Mouse (Mus musculus) ES-Bruce4 (cell line): ENCODE data around the gene Kifap3. TPM values are rescaled to one million over a fixed set of nuclear protein-coding genes. Genes with fewer than 3 reads are reported as not detected.

Source experiments
- H3K27ac ChIP-seq: 2 replicates; pipeline ENCODE4 v1.5.1; 2012; ENCODE audit warnings: low read length, inconsistent platforms; ENCODE audit not compliant: insufficient read depth
- H3K27me3 ChIP-seq: 2 replicates; pipeline ENCODE4 v1.6.1; 2012; ENCODE audit warnings: mild to moderate bottlenecking, low read length, inconsistent platforms; ENCODE audit not compliant: control insufficient read depth, poor library complexity, insufficient read depth, severe bottlenecking
- H3K36me3 ChIP-seq: 2 replicates; pipeline ENCODE4 v1.6.1; 2012; ENCODE audit warnings: inconsistent platforms, mild to moderate bottlenecking, low read length, moderate library complexity; ENCODE audit not compliant: control insufficient read depth, poor library complexity, insufficient read depth, severe bottlenecking
- H3K4me1 ChIP-seq: one replicate; pipeline ENCODE4 v1.8.1; 2011; ENCODE audit warnings: low read length; ENCODE audit not compliant: control insufficient read depth, insufficient read depth
- H3K4me3 ChIP-seq: 2 replicates; pipeline ENCODE4 v1.5.1; 2011; ENCODE audit warnings: low read depth, mild to moderate bottlenecking, low read length
- H3K9ac ChIP-seq: 2 replicates; pipeline ENCODE4 v1.6.1; 2012; ENCODE audit warnings: low read depth, mild to moderate bottlenecking, inconsistent platforms; ENCODE audit not compliant: poor library complexity, severe bottlenecking
- H3K9me3 ChIP-seq: replicated peaks from 2 replicates; pipeline ENCODE4 v1.6.1; 2012; ENCODE audit warnings: mild to moderate bottlenecking, low read length, inconsistent platforms; ENCODE audit not compliant: control insufficient read depth, poor library complexity, insufficient read depth, severe bottlenecking
- CTCF ChIP-seq: IDR thresholded peaks from one replicate; pipeline ENCODE4 v1.8.1; 2011; ENCODE audit warnings: low read depth, low read length
- EP300 ChIP-seq: IDR thresholded peaks from 2 replicates; pipeline ENCODE4 v1.6.1; 2011; ENCODE audit warnings: low read depth, low read length; ENCODE audit not compliant: insufficient read depth
- POLR2A ChIP-seq: IDR thresholded peaks from one replicate; pipeline ENCODE4 v1.8.1; 2011; ENCODE audit warnings: low read length; ENCODE audit not compliant: insufficient read depth
- polyA plus RNA-seq: library from polyadenylated mRNA; stranded (reverse); fragments of >200 nt; gene quantifications from 2 replicates; pipeline ENCODE4 v1.2.4, GENCODE M21; 2011; ENCODE audit warnings: low read depth; ENCODE audit not compliant: missing spikeins, insufficient read depth, insufficient read length

Gene Kifap3
- polyA plus RNA-seq, 1 experiment: 40.5 TPM

DNA sequence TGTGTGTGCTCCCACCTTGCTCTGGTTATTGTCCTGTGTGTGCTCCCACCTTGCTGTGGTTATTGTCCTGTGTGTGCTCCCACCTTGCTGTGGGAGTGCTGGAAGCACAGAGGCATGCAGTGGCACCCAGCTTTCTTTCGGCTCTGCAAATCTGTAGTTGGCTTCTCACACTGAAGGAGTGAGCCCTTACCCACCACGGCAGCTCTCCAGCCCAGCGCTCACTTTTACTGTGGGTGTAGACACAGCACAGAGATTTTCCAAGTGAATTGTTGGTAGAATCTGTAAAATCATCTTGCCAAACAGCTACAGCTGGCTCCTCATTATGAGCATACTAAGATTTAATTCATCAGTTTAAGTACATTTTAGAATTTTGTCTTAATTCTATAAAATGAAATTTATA, 93.8 kb downstream of the Kifap3 start:
- Histone ChIP-seq H3K36me3 (no peaks in the 10 kb centered on the region), H3K27me3 (no peaks in the 10 kb centered on the region), H3K4me3 (no peak overlapping the region), H3K9me3 (no peaks in the 10 kb centered on the region), H3K27ac (no peak overlapping the region), H3K9ac (no peak overlapping the region), H3K4me1 (no peaks in the 10 kb centered on the region)
- TF ChIP-seq POLR2A: no peak
- TF ChIP-seq CTCF: no peak
- no peak for TF ChIP-seq EP300

DNA sequence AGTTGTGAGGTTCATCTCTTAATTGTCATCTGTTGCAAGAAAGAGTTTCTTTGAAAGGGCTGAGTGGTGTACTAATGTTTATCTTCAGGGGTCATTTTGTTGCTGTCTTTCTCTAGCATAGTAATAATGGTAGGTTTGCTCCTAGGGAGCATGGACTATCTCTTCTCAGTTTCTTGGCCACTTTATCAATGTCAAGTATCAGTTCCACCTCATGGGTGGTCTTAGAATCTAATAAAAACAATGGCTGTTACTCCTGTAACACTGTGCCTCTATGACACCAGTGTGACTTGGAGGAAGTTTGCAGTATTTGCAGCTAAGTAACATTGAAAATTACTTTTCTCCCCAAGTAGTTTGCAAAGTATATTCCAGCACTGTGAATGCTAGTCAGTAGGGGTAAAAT, 110.2 kb downstream of the Kifap3 start:
- no peak for TF ChIP-seq POLR2A
- no peak for TF ChIP-seq EP300
- no peak for TF ChIP-seq CTCF
- Histone ChIP-seq H3K9me3 (no peaks in the 10 kb centered on the region), H3K9ac (no peak overlapping the region), H3K27me3 (no peaks in the 10 kb centered on the region), H3K36me3 (no peaks in the 10 kb centered on the region), H3K27ac (no peak overlapping the region), H3K4me3 (no peak overlapping the region), H3K4me1 (no peaks in the 10 kb centered on the region)

DNA sequence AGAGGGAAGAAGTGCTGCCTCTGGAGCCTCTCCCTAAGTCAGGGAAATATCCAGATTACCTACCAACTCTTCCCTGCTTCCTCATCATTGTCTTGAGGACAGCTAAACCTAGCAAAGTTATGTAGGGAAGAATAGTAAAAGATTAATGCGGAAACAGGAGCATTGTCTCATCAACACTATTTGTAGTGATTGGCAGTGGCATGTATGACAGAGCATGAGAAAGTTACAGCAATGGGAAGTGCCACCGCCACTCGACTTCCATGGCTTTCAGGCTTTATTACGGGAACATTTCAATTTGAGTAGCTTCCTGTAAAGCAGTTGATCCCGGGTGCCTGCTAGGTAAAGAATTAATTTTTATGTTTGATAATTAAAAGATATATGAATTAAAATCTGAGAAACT, 113.9 kb downstream of the Kifap3 start:
- no peak for TF ChIP-seq POLR2A
- TF ChIP-seq CTCF: no peak
- no peak for TF ChIP-seq EP300
- Histone ChIP-seq H3K27me3 (no peaks in the 10 kb centered on the region), H3K27ac (no peak overlapping the region), H3K4me3 (no peak overlapping the region), H3K4me1 (no peaks in the 10 kb centered on the region), H3K9me3 (no peaks in the 10 kb centered on the region), H3K9ac (no peak overlapping the region), H3K36me3 (no peaks in the 10 kb centered on the region)

DNA sequence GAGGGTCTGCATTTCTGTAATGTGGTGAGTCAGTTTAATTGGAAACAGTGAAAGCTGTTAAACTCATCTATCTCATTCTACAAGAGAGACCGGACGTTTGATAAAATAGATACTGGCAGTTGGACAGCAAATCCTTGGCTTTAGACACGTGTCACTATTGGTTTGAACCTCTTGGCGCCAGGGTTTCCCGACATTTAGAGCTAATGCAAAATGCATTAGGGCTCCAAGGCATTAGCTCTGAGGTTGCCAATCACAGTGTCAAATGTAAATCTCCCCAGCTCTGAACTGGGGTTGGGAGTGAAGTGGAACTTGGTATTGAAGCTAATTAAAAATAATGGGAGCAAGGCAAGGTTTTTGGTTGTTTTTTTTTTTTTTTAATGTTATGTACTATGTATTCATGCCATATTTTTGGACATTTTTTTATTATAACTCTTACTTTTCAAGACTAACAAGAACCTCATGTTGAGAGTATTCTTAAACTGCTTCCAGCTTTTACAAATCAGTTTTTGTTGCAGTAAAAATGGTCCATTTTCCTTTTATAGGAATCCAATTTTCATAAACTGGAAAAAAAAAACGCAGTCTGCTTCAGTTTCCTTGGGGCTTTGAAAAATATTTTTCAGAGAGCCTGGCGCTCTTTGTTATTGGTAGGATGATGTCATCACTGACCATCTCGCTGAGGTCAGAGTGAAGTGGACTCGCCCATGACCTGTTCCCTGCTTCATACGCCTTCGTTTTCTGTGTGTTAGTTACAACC, 114.6 kb downstream of the Kifap3 start:
- TF ChIP-seq CTCF (no peak), POLR2A (no peak), EP300 (no peak)
- H3K9me3 ChIP-seq: no peaks in the 10 kb centered on the region
- H3K4me3 ChIP-seq: no peak overlapping the region
- no peaks in the 10 kb centered on the region for H3K36me3 ChIP-seq
- no peaks in the 10 kb centered on the region for H3K27me3 ChIP-seq
- H3K27ac ChIP-seq: no peak overlapping the region
- no peaks in the 10 kb centered on the region for H3K4me1 ChIP-seq
- no peak overlapping the region for H3K9ac ChIP-seq

DNA sequence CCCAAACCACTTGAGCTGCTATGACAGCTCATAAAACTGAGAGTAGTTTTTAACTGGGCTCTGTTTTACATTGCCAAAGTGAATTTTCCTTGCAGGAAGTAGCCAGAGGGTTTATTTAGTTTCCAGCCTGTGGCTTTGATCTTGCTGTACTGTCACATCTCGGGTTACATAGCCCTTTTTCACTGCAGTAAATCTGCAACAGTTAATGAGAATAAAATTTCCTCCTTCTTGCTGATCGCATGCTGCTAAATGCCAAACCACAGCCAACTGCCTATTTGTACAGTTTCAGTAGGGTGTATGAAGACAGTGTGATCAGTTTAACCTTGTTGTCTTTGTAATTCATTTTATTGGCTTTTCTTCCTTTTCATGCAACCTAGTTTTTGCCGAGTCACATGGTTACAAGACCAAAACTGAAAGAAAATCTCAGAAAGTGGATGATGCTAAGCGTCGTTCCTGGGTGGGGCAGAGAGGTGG, 118.9 kb downstream of the Kifap3 start:
- Histone ChIP-seq H3K27ac (no peak overlapping the region), H3K4me3 (no peak overlapping the region), H3K4me1 (no peaks in the 10 kb centered on the region), H3K9me3 (no peaks in the 10 kb centered on the region), H3K27me3 (no peaks in the 10 kb centered on the region), H3K36me3 (no peaks in the 10 kb centered on the region), H3K9ac (no peak overlapping the region)
- TF ChIP-seq CTCF (no peak), POLR2A (no peak)

DNA sequence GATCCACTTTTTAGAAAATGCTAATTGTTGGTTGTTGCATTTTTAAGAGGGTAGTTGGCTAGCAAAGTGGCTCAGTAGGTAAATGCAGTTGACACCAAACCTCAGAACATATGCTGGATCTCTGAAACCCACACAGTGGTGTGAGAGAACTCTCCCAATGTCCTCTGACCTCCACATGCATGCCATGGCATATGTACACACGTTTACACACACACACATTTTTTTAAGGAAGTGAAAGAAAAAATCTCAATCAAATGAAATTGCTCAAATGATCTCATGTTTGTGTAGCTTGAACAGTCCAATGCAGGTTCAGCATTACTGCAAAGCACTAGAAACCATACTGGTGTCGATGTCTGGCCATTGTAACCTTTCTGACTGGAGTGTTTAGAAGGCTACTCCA, 120.2 kb downstream of the Kifap3 start:
- Histone ChIP-seq H3K27me3 (no peaks in the 10 kb centered on the region), H3K36me3 (no peaks in the 10 kb centered on the region), H3K9me3 (no peaks in the 10 kb centered on the region), H3K9ac (no peak overlapping the region), H3K4me3 (no peak overlapping the region), H3K4me1 (no peaks in the 10 kb centered on the region), H3K27ac (no peak overlapping the region)
- no peak for TF ChIP-seq CTCF
- no peak for TF ChIP-seq EP300
